Mouse (Mus musculus): ENCODE measurements around the gene Slc30a6. TPM values are rescaled to one million over a fixed set of nuclear protein-coding genes. Genes with fewer than 3 reads are reported as not detected.

Gene Slc30a6
- polyA plus RNA-seq (2015; fragmentation: Nextera tagmentation; extraction: Ambion mirVana) = 20.4 and 20.8 TPM in 2 replicates

GRCm38 (mm10) chr17:74395383-74396065 is at the start of gene Slc30a6:
Gene Slc30a6 (plus strand): TSS chr17:74395608.
- H3K9me3 ChIP-seq (replicated peaks) = no peaks in the 10 kb centered on the region
- peak within 1 kb of the TSS; percentile 86 for H3K27ac ChIP-seq
- H3K4me2 ChIP-seq = peak within 1 kb of the TSS; percentile 83
- H3K9ac ChIP-seq = peak within 1 kb of the TSS; percentile 88
- WGBS (ENCODE audit: insufficient replicate concordance) = under 1% methylated on average over 41 of the region's 41 CpGs
- H3K27me3 ChIP-seq = no peaks in the 10 kb centered on the region
- no peaks in the 10 kb centered on the region for H3K36me3 ChIP-seq
- peak; percentile 99 for ATAC-seq (ENCODE audit: low read depth)
- H3K4me3 ChIP-seq (replicated peaks) = peak within 1 kb of the TSS; percentile 83
- peak; percentile 95 for DNase-seq
- H3K4me1 ChIP-seq (replicated peaks) = peaks cover 18% of the 10 kb centered on the region

GRCm38 (mm10) chr17:74363592-74363991 is 31.8 kb upstream of the Slc30a6 start:
- Histone ChIP-seq H3K4me3 (replicated peaks) (no peak overlapping the region), H3K4me1 (replicated peaks) (peaks cover 6% of the 10 kb centered on the region), H3K9ac (no peak overlapping the region), H3K9me3 (replicated peaks) (no peaks in the 10 kb centered on the region), H3K27me3 (no peaks in the 10 kb centered on the region), H3K36me3 (peaks cover 23% of the 10 kb centered on the region), H3K27ac (no peak overlapping the region), H3K4me2 (no peak overlapping the region)
- no peak for ATAC-seq (ENCODE audit: low read depth)
- 27% methylated on average over 1 of the region's 1 CpGs for WGBS (ENCODE audit: insufficient replicate concordance)
- DNase-seq = no peak

GRCm38 (mm10) chr17:74376916-74377315 is 18.5 kb upstream of the Slc30a6 start:
- Histone ChIP-seq H3K9ac (no peak overlapping the region), H3K9me3 (replicated peaks) (no peaks in the 10 kb centered on the region), H3K36me3 (peaks cover 65% of the 10 kb centered on the region), H3K4me3 (replicated peaks) (no peak overlapping the region), H3K4me1 (replicated peaks) (no peaks in the 10 kb centered on the region), H3K27me3 (no peaks in the 10 kb centered on the region), H3K27ac (no peak overlapping the region), H3K4me2 (no peak overlapping the region)
- 76% methylated on average over 1 of the region's 1 CpGs for WGBS (ENCODE audit: insufficient replicate concordance)
- DNase-seq = no peak
- ATAC-seq (ENCODE audit: low read depth) = no peak

DNA sequence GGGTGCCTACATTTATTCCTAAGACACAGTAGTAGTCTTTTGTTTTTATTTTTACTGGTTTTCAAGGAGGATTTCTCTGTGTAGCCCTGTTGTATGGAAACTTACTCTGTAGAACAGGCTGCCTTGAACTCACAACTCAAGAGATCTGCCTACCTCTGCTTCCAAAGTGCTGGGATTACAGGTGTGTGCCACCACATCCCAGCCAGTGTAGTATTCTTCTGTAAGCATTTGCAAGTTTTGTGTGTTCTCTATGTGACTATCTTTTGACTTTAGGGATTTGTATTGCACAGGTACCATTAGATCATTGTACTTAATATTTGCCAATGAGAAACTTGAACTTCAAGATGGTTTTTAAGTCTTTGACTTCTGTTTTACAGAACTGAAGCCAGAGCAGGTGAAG is 8.8 kb upstream of the Slc30a6 start:
- Histone ChIP-seq H3K4me2 (no peak overlapping the region), H3K4me3 (replicated peaks) (no peak overlapping the region), H3K27ac (no peak overlapping the region), H3K9me3 (replicated peaks) (no peaks in the 10 kb centered on the region), H3K27me3 (no peaks in the 10 kb centered on the region), H3K36me3 (peaks cover 44% of the 10 kb centered on the region), H3K9ac (no peak overlapping the region), H3K4me1 (replicated peaks) (no peaks in the 10 kb centered on the region)
- DNase-seq (no peak), ATAC-seq (ENCODE audit: low read depth) (no peak)

DNA sequence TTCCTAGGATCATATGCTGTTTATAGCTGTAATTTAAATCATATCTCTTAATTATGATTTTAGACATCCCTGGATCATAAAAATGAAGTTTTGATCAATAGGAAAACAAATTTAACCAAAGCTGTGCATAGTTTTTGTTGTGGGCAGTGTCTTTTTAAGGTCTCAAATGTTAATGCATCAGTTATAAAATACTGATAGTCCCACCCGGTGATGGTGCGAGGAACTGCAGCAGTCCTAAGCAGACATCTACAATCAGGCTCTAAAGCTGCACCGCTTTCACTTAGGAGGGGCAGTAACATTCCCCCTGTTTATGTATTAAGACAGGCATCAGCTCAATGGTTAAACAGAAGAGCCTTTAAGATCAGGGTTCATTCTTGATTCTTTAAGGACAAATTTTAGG is 5.6 kb upstream of the Slc30a6 start:
- ATAC-seq (ENCODE audit: low read depth) (no peak), DNase-seq (no peak)
- Histone ChIP-seq H3K4me3 (replicated peaks) (no peak overlapping the region), H3K36me3 (peaks cover 21% of the 10 kb centered on the region), H3K4me1 (replicated peaks) (peaks cover 4% of the 10 kb centered on the region), H3K4me2 (no peak overlapping the region), H3K27ac (no peak overlapping the region), H3K9me3 (replicated peaks) (no peaks in the 10 kb centered on the region), H3K27me3 (no peaks in the 10 kb centered on the region), H3K9ac (no peak overlapping the region)
- WGBS (ENCODE audit: insufficient replicate concordance) = 79% methylated on average over 3 of the region's 3 CpGs

- Histone ChIP-seq H3K27ac (no peak overlapping the region), H3K9ac (peak overlapping the region; percentile 69; the same call in 1 of the 2 replicates), H3K4me1 (replicated peaks) (peaks cover 18% of the 10 kb centered on the region), H3K4me3 (replicated peaks) (peak overlapping the region; percentile 83), H3K9me3 (replicated peaks) (no peaks in the 10 kb centered on the region), H3K36me3 (no peaks in the 10 kb centered on the region), H3K4me2 (peak overlapping the region; percentile 83), H3K27me3 (no peaks in the 10 kb centered on the region)
- ATAC-seq (ENCODE audit: low read depth) = no peak
- DNase-seq = no peak
- 74% methylated on average over 2 of the region's 2 CpGs for WGBS (ENCODE audit: insufficient replicate concordance)
These were observed 1.0 kb upstream of the Slc30a6 start for GRCm38 (mm10) chr17:74394381-74394780.

DNA sequence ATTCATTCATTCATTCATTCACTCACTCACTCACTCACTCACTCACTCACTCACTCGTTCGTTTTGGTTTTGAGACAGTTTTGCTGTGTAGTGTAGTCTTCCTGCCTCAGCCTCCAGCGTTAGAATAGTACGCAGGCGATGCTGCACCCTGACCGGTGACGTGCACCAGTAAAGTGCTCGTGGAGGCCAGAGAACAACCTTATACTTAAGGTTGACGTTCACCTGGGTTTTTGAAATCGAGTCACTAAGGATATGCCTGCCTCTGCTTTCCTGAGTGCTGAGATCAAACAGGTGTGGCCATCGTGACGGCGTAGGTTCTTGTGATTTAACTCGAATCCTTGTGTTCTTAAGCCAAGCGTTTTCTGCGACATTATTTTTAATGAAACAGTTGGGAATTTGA is 553 bp upstream of the Slc30a6 start:
- Histone ChIP-seq H3K27me3 (no peaks in the 10 kb centered on the region), H3K27ac (peak overlapping the region; percentile 70), H3K4me3 (replicated peaks) (peak overlapping the region; percentile 83), H3K36me3 (no peaks in the 10 kb centered on the region), H3K4me1 (replicated peaks) (peaks cover 18% of the 10 kb centered on the region), H3K9me3 (replicated peaks) (no peaks in the 10 kb centered on the region), H3K4me2 (peak overlapping the region; percentile 83), H3K9ac (peak overlapping the region; percentile 69)
- DNase-seq = peak; percentile 3
- peak; percentile 16; the same call in 1 of the 2 replicates for ATAC-seq (ENCODE audit: low read depth)
- WGBS (ENCODE audit: insufficient replicate concordance) = 17% methylated on average over 16 of the region's 16 CpGs

DNA sequence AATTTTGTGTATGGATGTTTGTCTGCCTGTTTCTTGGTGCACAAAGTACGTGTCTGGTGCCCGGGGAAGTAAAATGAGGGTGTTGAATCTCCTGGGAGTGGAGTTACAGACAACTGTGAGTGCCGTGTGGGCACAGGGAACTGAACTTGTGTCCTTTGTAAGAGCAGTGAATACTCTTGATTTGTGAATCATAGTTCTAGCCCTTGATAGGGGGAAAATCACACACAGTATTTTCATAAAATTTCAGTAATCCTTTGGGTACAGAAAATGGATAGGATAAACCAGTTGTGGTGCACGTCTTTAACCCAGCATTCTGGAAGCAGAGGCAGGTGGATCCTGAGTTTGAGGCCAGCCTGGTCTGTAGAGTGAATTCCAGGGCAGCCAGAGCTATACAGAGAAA is 1.4 kb downstream of the Slc30a6 start:
- H3K9ac ChIP-seq = peak overlapping the region; percentile 88
- peak overlapping the region; percentile 83 for H3K4me3 ChIP-seq (replicated peaks)
- H3K9me3 ChIP-seq (replicated peaks) = no peaks in the 10 kb centered on the region
- 71% methylated on average over 4 of the region's 4 CpGs for WGBS (ENCODE audit: insufficient replicate concordance)
- ATAC-seq (ENCODE audit: low read depth) (no peak), DNase-seq (no peak)
- H3K4me2 ChIP-seq = peak overlapping the region; percentile 83
- no peaks in the 10 kb centered on the region for H3K36me3 ChIP-seq
- 0 out of 2 replicates have a peak overlapping the region, but pooled peaks have one; percentile 15 for H3K27ac ChIP-seq
- peaks cover 18% of the 10 kb centered on the region for H3K4me1 ChIP-seq (replicated peaks)
- H3K27me3 ChIP-seq = no peaks in the 10 kb centered on the region

DNA sequence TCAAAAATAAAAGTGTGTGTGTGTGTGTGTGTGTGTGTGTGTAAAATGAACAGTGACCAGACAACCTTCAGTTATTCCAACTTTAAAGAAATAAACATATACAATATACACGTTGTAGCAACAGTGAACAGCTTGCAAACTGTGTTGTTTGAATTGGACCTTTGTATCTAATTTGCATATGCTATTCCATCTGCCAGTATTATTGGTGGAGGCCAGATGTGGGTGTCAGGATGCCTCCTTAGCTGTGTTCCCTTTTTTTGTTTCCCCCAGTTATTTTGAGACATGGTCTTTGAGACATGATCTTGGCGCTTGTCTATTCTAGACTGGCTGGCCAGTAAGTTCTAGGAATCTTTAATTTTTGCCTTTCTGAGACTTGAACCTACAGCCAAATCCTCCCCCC is 1.8 kb downstream of the Slc30a6 start:
- ATAC-seq (ENCODE audit: low read depth) = no peak
- H3K4me2 ChIP-seq = peak overlapping the region; percentile 83; the same call in 1 of the 2 replicates

DNA sequence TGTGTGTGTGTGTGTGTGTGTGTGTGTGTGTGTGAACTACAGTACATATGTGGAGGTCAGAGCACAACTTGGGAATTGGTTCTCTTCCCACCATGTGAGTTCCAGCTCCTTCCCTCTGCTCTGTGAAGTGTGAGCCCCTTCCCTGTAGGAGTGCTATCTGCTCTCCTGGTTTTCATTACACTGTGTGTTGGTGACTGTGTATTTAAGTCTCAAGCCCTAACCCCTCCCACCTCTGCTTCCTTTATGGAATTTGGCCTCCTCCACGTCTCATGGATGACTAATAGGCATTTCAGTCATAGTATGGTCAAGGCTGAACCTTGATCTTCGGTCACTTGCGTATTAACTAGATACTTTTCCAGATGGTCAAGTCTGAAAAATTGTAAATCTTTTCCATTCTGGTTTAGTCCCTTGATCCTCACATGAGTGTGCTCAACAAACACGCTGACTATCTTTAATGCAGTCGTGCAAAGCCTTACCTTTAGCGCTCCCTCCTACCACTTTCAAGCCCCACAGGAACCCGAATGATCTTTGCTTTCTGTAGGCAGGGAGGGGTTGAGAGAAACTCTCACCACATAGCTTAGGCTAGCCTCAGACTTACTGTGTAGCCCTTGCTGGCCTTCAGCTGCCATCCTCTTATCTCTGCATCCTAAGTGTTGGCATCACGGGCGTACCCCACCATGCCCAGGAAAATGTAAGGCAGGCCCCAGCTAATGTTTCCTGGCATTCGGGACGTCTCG is 7.2 kb downstream of the Slc30a6 start:
- peaks cover 49% of the 10 kb centered on the region for H3K36me3 ChIP-seq

More for the DNA sequence above, 1.8 kb downstream of the Slc30a6 start:
- Histone ChIP-seq H3K9ac (0 out of 2 replicates have a peak overlapping the region, but pooled peaks have one; percentile 88), H3K27me3 (no peaks in the 10 kb centered on the region), H3K4me3 (replicated peaks) (peak overlapping the region; percentile 83), H3K9me3 (replicated peaks) (no peaks in the 10 kb centered on the region), H3K27ac (0 out of 2 replicates have a peak overlapping the region, but pooled peaks have one; percentile 15), H3K4me1 (replicated peaks) (peaks cover 18% of the 10 kb centered on the region), H3K36me3 (peaks cover 4% of the 10 kb centered on the region)
- no peak for DNase-seq
- 59% methylated on average over 2 of the region's 2 CpGs for WGBS (ENCODE audit: insufficient replicate concordance)

DNA sequence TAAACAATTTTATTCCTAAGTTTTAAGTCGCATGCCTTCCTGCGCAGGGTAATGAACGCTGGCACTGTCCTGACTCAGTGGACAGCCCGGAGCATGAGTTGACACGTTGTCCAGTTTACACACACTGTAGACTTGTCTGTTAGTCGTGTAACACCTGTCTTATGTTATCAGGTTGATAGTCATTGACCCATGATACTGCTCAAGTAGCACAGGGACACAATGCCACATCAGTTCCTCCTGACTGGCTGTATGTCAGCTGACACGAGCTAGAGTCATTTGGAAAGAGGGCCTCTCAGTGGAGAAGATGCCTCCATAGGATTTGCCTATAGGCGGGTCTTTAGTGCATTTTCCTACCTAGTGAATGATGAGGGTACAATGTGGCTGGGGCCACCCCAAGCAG is 11.1 kb downstream of the Slc30a6 start:
- Histone ChIP-seq H3K27ac (no peak overlapping the region), H3K36me3 (peaks cover 70% of the 10 kb centered on the region), H3K27me3 (no peaks in the 10 kb centered on the region), H3K4me3 (replicated peaks) (no peak overlapping the region), H3K4me1 (replicated peaks) (no peaks in the 10 kb centered on the region), H3K4me2 (no peak overlapping the region), H3K9me3 (replicated peaks) (no peaks in the 10 kb centered on the region), H3K9ac (no peak overlapping the region)
- 84% methylated on average over 8 of the region's 8 CpGs for WGBS (ENCODE audit: insufficient replicate concordance)
- DNase-seq = no peak
- ATAC-seq (ENCODE audit: low read depth) = no peak

More for the DNA sequence above, 7.2 kb downstream of the Slc30a6 start:
- Histone ChIP-seq H3K27me3 (no peaks in the 10 kb centered on the region), H3K9ac (no peak overlapping the region), H3K9me3 (replicated peaks) (no peaks in the 10 kb centered on the region), H3K4me2 (no peak overlapping the region), H3K4me1 (replicated peaks) (no peaks in the 10 kb centered on the region), H3K27ac (no peak overlapping the region), H3K4me3 (replicated peaks) (no peak overlapping the region)
- no peak for DNase-seq
- ATAC-seq (ENCODE audit: low read depth) = no peak
- WGBS (ENCODE audit: insufficient replicate concordance) = 82% methylated on average over 12 of the region's 12 CpGs
